Mouse (Mus musculus) liver, embryonic 14.5 days (tissue): ENCODE measurements around the gene Cd47. TPM values are rescaled to one million over a fixed set of nuclear protein-coding genes. Genes with fewer than 3 reads are reported as not detected.

Experiments
- ATAC-seq: fragments of 200-750 bp; cut with Nextera tagmentation; 2 replicates; pipeline ENCODE4 v1.8.0; 2017; ENCODE audit warnings: moderate number of reproducible peaks, mild to moderate bottlenecking, moderate library complexity; ENCODE audit not compliant: insufficient read depth
- DNase-seq, 3 experiments: peaks; one replicate each; pipeline ENCODE4 v3.0.0-alpha.2; 2012 to 2013; ENCODE audit warnings: low read depth in 3 of 3, low spot score in 3 of 3
- H3K27ac ChIP-seq: fragments of 300-500 bp; sonication (generic); 2 replicates; pipeline ENCODE4 v1.5.1; 2014; ENCODE audit warnings: moderate library complexity, mild to moderate bottlenecking, control low read depth, inconsistent platforms
- H3K27me3 ChIP-seq: fragments of 300-500 bp; sonication (generic); 2 replicates; pipeline ENCODE4 v1.6.1; 2014; ENCODE audit warnings: mild to moderate bottlenecking, low read length, moderate library complexity; ENCODE audit not compliant: control insufficient read depth, insufficient read depth
- H3K36me3 ChIP-seq: fragments of 300-500 bp; sonication (generic); replicated peaks from 2 replicates; pipeline ENCODE4 v1.6.1; 2014; ENCODE audit warnings: low read depth; ENCODE audit not compliant: control insufficient read depth, insufficient read depth
- H3K4me1 ChIP-seq, 2 experiments: fragments of 200-500 bp in 1 of 2; fragments of 300-500 bp in 1 of 2; sonication (generic) in 1 of 2; replicated peaks; 2 replicates each; pipeline ENCODE4 v1.6.1; 2012 to 2014; ENCODE audit warnings: antibody characterized with exemption in 1 of 2, inconsistent platforms in 1 of 2, low read length in 1 of 2; ENCODE audit not compliant: control insufficient read depth in 2 of 2, insufficient read depth in 2 of 2
- H3K4me2 ChIP-seq: fragments of 300-500 bp; sonication (generic); 2 replicates; pipeline ENCODE4 v1.6.1; 2014; ENCODE audit warnings: low read depth, mild to moderate bottlenecking, control low read depth, moderate library complexity
- H3K4me3 ChIP-seq, 2 experiments: fragments of 200-500 bp in 1 of 2; fragments of 300-500 bp in 1 of 2; sonication (generic) in 1 of 2; 2 replicates each; pipeline ENCODE4 v1.5.1; 2012 to 2014; ENCODE audit warnings: low read depth in 2 of 2, low read length in 2 of 2, mild to moderate bottlenecking in 2 of 2, control low read depth in 1 of 2, inconsistent platforms in 1 of 2, moderate library complexity in 1 of 2; ENCODE audit not compliant: insufficient read depth in 1 of 2
- H3K9ac ChIP-seq: fragments of 300-500 bp; sonication (generic); replicated peaks from 2 replicates; pipeline ENCODE4 v1.6.1; 2014; ENCODE audit warnings: mild to moderate bottlenecking, control low read depth, moderate library complexity
- H3K9me3 ChIP-seq: fragments of 300-500 bp; sonication (generic); 2 replicates; pipeline ENCODE4 v1.6.1; 2016; ENCODE audit warnings: low read length, mixed read lengths; ENCODE audit not compliant: control insufficient read depth
- CTCF ChIP-seq: IDR thresholded peaks from 2 replicates; pipeline ENCODE4 v1.5.1; 2016; ENCODE audit warnings: antibody characterized with exemption, low read depth, control low read depth
- EP300 ChIP-seq: IDR thresholded peaks from 2 replicates; pipeline ENCODE4 v1.6.1; 2016; ENCODE audit warnings: antibody characterized with exemption, low read depth
- WGBS: fragments of 180-500 bp; shearing (Covaris S2); extraction: QIAGEN DNeasy Blood & Tissue Kit; methylation state at CpG from one replicate; pipeline ENCODE4 v1.1.7; 2014; ENCODE audit not compliant: insufficient replicate concordance; 5-methylcytosine and 5-hydroxymethylcytosine counted together
- polyA plus RNA-seq, 2 experiments: library from polyadenylated mRNA; depleted of rRNA in 1 of 2; stranded (reverse) in 1 of 2; unstranded in 1 of 2; fragments of >200 nt; fragmentation: Nextera tagmentation in 1 of 2; extraction: Ambion mirVana in 1 of 2; gene quantifications; 2 replicates each; pipeline versions ENCODE4 v1.2.1 to v1.2.3; 2012 to 2014

Cd47 gene
- polyA plus RNA-seq, 2 experiments: 82.5 to 331 TPM

GRCm38 (mm10) chr16:49896132-49896531 lies 95.8 kb downstream of the Cd47 start:
- WGBS: 76% methylated on average over 8 of the region's 8 CpGs
- ATAC-seq: peak; percentile 69
- Histone ChIP-seq H3K27me3 (no peaks in the 10 kb centered on the region), H3K4me3 (no peak overlapping the region), H3K9ac (no peak overlapping the region), H3K9me3 (no peaks in the 10 kb centered on the region), H3K27ac (peak overlapping the region; percentile 47), H3K4me2 (no peak overlapping the region), H3K4me1 (0 out of 4 replicates have a peak, but pooled peaks cover 0 to 2% of the 10 kb centered on the region in 2 experiments), H3K36me3 (peaks cover 90% of the 10 kb centered on the region)
- DNase-seq: peak; percentile 24 to 30 (median 30)
- TF ChIP-seq CTCF (no peak), EP300 (no peak)

- Histone ChIP-seq H3K9me3 (no peaks in the 10 kb centered on the region), H3K36me3 (peaks cover 93% of the 10 kb centered on the region), H3K4me3 (no peak overlapping the region), H3K4me2 (no peak overlapping the region), H3K4me1 (peaks cover 27 to 32% of the 10 kb centered on the region in 2 experiments), H3K9ac (no peak overlapping the region), H3K27ac (no peak overlapping the region), H3K27me3 (no peaks in the 10 kb centered on the region)
- no peak for TF ChIP-seq CTCF
- no peak for TF ChIP-seq EP300
- DNase-seq: no peak
- no peak for ATAC-seq
Observed at GRCm38 (mm10) chr16:49901395-49901794, 101.1 kb downstream of the Cd47 start.

- DNase-seq (no peak), ATAC-seq (no peak)
- Histone ChIP-seq H3K9me3 (no peaks in the 10 kb centered on the region), H3K36me3 (peaks cover 92% of the 10 kb centered on the region), H3K27ac (no peak overlapping the region), H3K9ac (no peak overlapping the region), H3K27me3 (no peaks in the 10 kb centered on the region), H3K4me2 (no peak overlapping the region), H3K4me3 (no peak overlapping the region), H3K4me1 (peaks cover 33 to 35% of the 10 kb centered on the region in 2 experiments)
- 92% methylated on average over 5 of the region's 5 CpGs for WGBS
- TF ChIP-seq EP300 (no peak), CTCF (no peak)
Observed at GRCm38 (mm10) chr16:49902083-49902482, 101.8 kb downstream of the Cd47 start.

GRCm38 (mm10) chr16:49904248-49904930 lies 104.1 kb downstream of the Cd47 start:
- H3K4me3 ChIP-seq: no peak overlapping the region
- no peaks in the 10 kb centered on the region for H3K27me3 ChIP-seq
- H3K4me2 ChIP-seq: peak overlapping the region; percentile 37; the same call in 1 of the 2 replicates
- TF ChIP-seq CTCF (no peak), EP300 (no peak)
- no peak overlapping the region; the same call in 1 of the 2 replicates for H3K27ac ChIP-seq
- peaks cover 89% of the 10 kb centered on the region for H3K36me3 ChIP-seq
- 66% methylated on average over 10 of the region's 10 CpGs for WGBS
- no peak overlapping the region for H3K9ac ChIP-seq
- DNase-seq (no peak), ATAC-seq (no peak)
- peaks cover 37 to 41% of the 10 kb centered on the region in 2 experiments for H3K4me1 ChIP-seq
- H3K9me3 ChIP-seq: no peaks in the 10 kb centered on the region

- ATAC-seq: peak; percentile 64
- no peaks in the 10 kb centered on the region for H3K27me3 ChIP-seq
- no peaks in the 10 kb centered on the region for H3K9me3 ChIP-seq
- H3K36me3 ChIP-seq: peaks cover 90% of the 10 kb centered on the region
- H3K9ac ChIP-seq: 0 out of 2 replicates have a peak overlapping the region, but pooled peaks have one; percentile 34
- peak overlapping the region; percentile 37 for H3K4me2 ChIP-seq
- DNase-seq: peak; percentile 26 to 31 (median 26)
- peak overlapping the region; percentile 49 for H3K27ac ChIP-seq
- 17% methylated on average over 3 of the region's 3 CpGs for WGBS
- no peak overlapping the region; a peak in 1 of 4 replicates for H3K4me3 ChIP-seq
- peaks cover 37 to 41% of the 10 kb centered on the region in 2 experiments for H3K4me1 ChIP-seq
- TF ChIP-seq EP300 (0 out of 2 replicates have a peak, but pooled peaks have one; percentile 27), CTCF (no peak)
Observed at GRCm38 (mm10) chr16:49905041-49905440, 104.7 kb downstream of the Cd47 start.
